Mouse (Mus musculus) limb, embryonic 15.5 days (tissue): Measurements from ENCODE around the gene Sik3. TPM values are rescaled to one million over a fixed set of nuclear protein-coding genes. Genes with fewer than 3 reads are reported as not detected.
A peak's percentile ranks its signal among the peaks of the same experiment; 100 is the strongest.
"Not testable (repeated sequence)": the region's sequence is repeated elsewhere in the genome, so short reads cannot be mapped to it uniquely, and the experiment has no call there.

ENCODE experiments used
- ATAC-seq: fragments of 200-750 bp; cut with Nextera tagmentation; 2 replicates; pipeline ENCODE4 v1.8.0; 2017; ENCODE audit warnings: low read depth, moderate TSS enrichment; ENCODE audit not compliant: insufficient number of reproducible peaks, low FRiP score, low TSS enrichment
- H3K27ac ChIP-seq: fragments of 300-500 bp; sonication (generic); 2 replicates; pipeline ENCODE4 v1.5.1; 2015; ENCODE audit warnings: moderate library complexity, mild to moderate bottlenecking, inconsistent platforms
- H3K27me3 ChIP-seq: fragments of 300-500 bp; sonication (generic); 2 replicates; pipeline ENCODE4 v1.6.1; 2015; ENCODE audit warnings: inconsistent platforms
- H3K36me3 ChIP-seq: fragments of 300-500 bp; sonication (generic); 2 replicates; pipeline ENCODE4 v1.6.1; 2015; ENCODE audit warnings: inconsistent platforms
- H3K4me1 ChIP-seq: fragments of 300-500 bp; sonication (generic); 2 replicates; pipeline ENCODE4 v1.6.1; 2015; ENCODE audit warnings: inconsistent platforms
- H3K4me2 ChIP-seq: fragments of 300-500 bp; sonication (generic); 2 replicates; pipeline ENCODE4 v1.6.1; 2015; ENCODE audit warnings: mild to moderate bottlenecking, inconsistent platforms
- H3K4me3 ChIP-seq: fragments of 300-500 bp; sonication (generic); 2 replicates; pipeline ENCODE4 v1.5.1; 2015; ENCODE audit warnings: mild to moderate bottlenecking, inconsistent platforms
- H3K9ac ChIP-seq: fragments of 300-500 bp; sonication (generic); 2 replicates; pipeline ENCODE4 v1.6.1; 2015; ENCODE audit warnings: inconsistent platforms
- H3K9me3 ChIP-seq: fragments of 300-500 bp; sonication (generic); 2 replicates; pipeline ENCODE4 v1.6.1; 2016; ENCODE audit warnings: inconsistent platforms
- WGBS: fragments of 180-500 bp; shearing (Covaris S2); methylation state at CpG from one replicate; pipeline ENCODE4 v1.1.7; 2015; 5-methylcytosine and 5-hydroxymethylcytosine counted together
- polyA plus RNA-seq: library from polyadenylated mRNA; unstranded; fragments of >200 nt; fragmentation: Nextera tagmentation; extraction: Ambion mirVana; gene quantifications from 2 replicates; pipeline ENCODE4 v1.2.1, GENCODE M21; 2015

The Sik3 gene
- polyA plus RNA-seq, 1 experiment from 2014 or later: 11.8 TPM

DNA sequence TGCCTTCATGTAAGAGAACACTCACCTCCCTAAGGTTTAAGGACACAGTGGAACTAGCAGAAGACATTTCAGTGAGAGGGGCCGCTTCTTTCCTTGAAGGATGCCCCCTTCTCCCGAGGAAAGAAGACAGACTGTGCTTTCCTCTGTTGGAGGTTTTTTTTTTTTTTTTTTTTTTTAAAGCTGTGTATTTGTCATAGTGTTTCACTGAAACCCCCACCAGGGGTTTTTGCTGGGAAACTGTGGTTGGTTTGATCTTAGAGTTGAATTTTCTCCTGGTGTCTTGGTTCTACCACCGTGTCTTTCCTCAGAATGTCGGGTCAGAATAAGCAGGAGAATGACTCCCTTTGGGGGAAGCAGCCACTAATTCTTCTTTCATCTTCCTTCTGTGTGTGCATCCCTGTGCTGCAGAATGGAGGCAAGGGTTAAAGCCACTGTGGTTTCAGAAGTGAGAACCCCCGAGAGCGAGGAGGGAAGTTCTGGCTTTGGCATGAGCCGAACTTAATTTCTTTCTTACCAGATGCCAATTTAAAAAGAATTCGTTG lies 106.3 kb downstream of the Sik3 start:
- Histone ChIP-seq H3K9ac (no peak overlapping the region), H3K27me3 (no peaks in the 10 kb centered on the region), H3K9me3 (no peaks in the 10 kb centered on the region), H3K4me2 (no peak overlapping the region), H3K36me3 (peaks cover 2% of the 10 kb centered on the region; the same call in 1 of the 2 replicates), H3K4me3 (no peak overlapping the region), H3K4me1 (peaks cover 34% of the 10 kb centered on the region), H3K27ac (peak overlapping the region; percentile 78)
- 68% methylated on average over 8 of the region's 8 CpGs for WGBS
- ATAC-seq: no peak

DNA sequence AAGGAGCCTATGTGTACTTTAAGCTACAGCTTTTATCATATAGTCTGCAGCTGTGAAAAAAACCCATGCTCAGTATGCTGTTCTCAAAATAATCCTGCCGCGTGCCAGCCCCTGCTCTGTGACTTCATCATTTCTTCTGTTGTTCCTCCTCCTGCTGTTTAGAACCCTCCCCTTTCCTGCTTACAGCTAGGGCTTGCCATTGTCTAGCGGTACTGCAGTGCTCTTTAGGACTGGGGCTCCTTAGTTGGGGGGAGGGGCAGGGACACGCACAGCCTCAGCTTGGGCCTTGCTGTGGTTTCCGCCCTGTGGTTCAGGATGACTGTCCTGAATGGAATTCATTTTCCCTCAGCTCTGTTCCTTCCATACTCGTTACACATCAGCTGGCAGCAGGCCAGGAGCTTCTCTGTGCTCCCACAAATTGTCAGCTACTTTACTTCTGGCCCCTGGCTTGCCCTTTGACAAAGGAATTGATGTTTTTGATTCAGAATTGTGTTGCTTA lies 107.4 kb downstream of the Sik3 start:
- peak; percentile 87 for ATAC-seq
- Histone ChIP-seq H3K36me3 (peaks cover 10% of the 10 kb centered on the region; the same call in 1 of the 2 replicates), H3K9ac (no peak overlapping the region), H3K4me1 (peaks cover 34% of the 10 kb centered on the region), H3K9me3 (no peaks in the 10 kb centered on the region), H3K27ac (peak overlapping the region; percentile 78), H3K27me3 (no peaks in the 10 kb centered on the region), H3K4me3 (no peak overlapping the region), H3K4me2 (no peak overlapping the region)
- WGBS: 10% methylated on average over 6 of the region's 6 CpGs

DNA sequence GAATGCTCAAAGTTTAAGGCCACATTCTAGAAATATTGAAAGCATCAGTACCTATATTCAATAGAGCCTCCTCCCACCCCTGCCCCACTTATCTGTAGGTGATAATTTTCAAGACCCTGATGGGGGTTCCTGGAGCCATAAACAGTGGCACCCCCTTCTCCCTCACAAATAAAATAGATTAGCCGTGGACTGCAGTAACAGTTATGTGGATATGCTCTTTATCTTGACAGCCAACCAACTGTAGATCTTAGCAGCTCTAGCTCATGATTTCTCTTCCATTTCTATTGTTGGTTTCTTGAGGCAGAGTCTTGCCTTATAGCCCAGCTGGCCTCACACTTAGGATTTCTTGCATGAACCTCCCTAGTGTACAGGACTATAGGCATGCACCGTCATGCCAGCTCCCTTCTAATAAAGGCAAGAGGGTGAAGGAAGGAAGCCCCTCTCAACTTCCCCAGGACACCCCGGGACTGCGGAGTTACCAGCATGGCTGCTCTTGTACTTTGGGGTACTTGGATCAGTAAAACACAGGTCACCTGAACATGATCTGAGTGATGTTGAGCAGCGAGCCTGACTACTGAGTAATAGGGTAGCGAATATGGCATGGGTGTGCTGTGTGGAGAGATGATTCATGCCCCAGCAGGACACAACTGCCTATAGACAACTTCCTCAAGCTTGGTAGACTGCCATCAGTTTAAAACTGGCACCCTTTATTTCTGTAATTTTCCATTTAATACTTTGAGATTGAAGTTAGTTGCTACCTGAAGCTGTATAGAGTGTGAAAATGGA lies 108.0 kb downstream of the Sik3 start:
- no peaks in the 10 kb centered on the region for H3K27me3 ChIP-seq
- no peak overlapping the region for H3K9ac ChIP-seq
- H3K27ac ChIP-seq: peak overlapping the region; percentile 78
- no peak overlapping the region for H3K4me3 ChIP-seq
- 78% methylated on average over 6 of the region's 6 CpGs for WGBS
- H3K4me1 ChIP-seq: peaks cover 31% of the 10 kb centered on the region
- H3K4me2 ChIP-seq: no peak overlapping the region
- H3K9me3 ChIP-seq: no peaks in the 10 kb centered on the region
- no peak for ATAC-seq
- H3K36me3 ChIP-seq: peaks cover 10% of the 10 kb centered on the region; the same call in 1 of the 2 replicates

DNA sequence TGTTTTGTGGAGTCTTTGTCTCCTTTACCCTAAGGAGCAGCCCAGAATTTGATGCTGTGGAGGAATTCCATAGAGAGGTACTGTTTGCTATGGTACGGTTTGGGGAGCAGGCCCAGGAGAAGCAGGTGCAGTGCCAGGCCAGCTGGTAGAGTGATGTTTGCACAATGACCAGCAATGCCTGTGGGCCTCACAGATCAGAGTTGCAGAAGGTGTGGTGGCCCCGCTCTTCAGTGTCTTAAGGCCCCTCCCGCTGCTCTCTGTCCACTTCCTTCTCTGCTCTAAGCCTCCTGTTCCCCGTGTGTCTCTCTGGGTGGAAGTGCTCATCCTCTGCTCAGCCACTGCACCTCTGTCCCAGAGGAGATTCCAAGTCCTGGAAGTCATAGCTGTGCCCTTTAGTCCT lies 108.9 kb downstream of the Sik3 start:
- H3K4me3 ChIP-seq: no peak overlapping the region
- WGBS: 85% methylated on average over 4 of the region's 4 CpGs

DNA sequence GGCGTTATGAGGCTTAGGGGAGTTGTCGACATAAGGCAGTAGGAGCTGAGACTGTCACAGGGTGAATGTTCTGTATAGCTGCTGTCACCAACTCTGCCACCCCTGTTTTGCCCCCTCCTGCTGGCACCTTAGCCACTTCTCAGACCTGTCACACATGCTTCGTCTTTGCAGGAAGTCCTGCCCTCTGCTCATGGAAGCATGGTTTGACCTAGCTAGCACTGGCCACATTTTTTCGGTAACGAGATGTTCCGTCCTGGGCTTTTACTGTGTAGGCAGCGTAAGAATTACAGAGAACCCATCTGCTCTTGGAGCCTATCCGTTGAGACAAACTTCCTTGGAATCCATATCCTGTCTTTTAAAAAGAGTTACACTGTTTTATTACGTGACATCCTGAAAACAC lies 110.1 kb downstream of the Sik3 start:
- no peak for ATAC-seq

More for the DNA sequence above, 108.9 kb downstream of the Sik3 start:
- Histone ChIP-seq H3K9ac (no peak overlapping the region), H3K36me3 (peaks cover 10% of the 10 kb centered on the region; the same call in 1 of the 2 replicates), H3K9me3 (no peaks in the 10 kb centered on the region), H3K27me3 (no peaks in the 10 kb centered on the region), H3K4me2 (no peak overlapping the region), H3K27ac (no peak overlapping the region), H3K4me1 (peaks cover 27% of the 10 kb centered on the region)
- ATAC-seq: no peak

DNA sequence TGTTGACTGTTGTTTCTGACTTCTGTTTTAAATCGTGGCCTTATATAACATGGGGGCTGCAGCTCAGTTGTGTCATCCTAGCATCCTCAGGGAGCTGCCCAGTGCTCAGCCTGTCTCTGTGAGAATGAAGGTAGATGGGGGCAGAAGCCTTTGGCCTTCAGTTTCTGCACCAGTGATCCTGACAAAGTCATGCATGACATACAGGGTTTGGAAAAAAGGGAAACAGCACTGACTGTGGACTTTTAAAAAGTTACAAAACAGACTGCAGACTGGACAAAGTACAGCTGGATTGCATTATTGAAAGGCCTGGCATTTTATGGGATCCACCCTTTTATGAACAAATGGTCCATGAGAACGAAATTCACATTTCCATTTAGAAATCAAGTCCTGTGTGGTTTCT lies 113.7 kb downstream of the Sik3 start:
- H3K4me1 ChIP-seq: peaks cover 9% of the 10 kb centered on the region
- no peak for ATAC-seq
- no peaks in the 10 kb centered on the region for H3K27me3 ChIP-seq
- H3K4me2 ChIP-seq: no peak overlapping the region
- H3K36me3 ChIP-seq: peaks cover 14% of the 10 kb centered on the region; the same call in 1 of the 2 replicates
- no peak overlapping the region for H3K9ac ChIP-seq
- H3K4me3 ChIP-seq: no peak overlapping the region
- 48% methylated on average over 2 of the region's 2 CpGs for WGBS
- no peaks in the 10 kb centered on the region for H3K9me3 ChIP-seq
- H3K27ac ChIP-seq: no peak overlapping the region

More for the DNA sequence above, 110.1 kb downstream of the Sik3 start:
- Histone ChIP-seq H3K4me2 (no peak overlapping the region), H3K9ac (no peak overlapping the region), H3K27ac (peak overlapping the region; percentile 38), H3K4me1 (peaks cover 30% of the 10 kb centered on the region), H3K36me3 (peaks cover 10% of the 10 kb centered on the region; the same call in 1 of the 2 replicates), H3K9me3 (no peaks in the 10 kb centered on the region), H3K27me3 (no peaks in the 10 kb centered on the region), H3K4me3 (no peak overlapping the region)
- 54% methylated on average over 9 of the region's 9 CpGs for WGBS

DNA sequence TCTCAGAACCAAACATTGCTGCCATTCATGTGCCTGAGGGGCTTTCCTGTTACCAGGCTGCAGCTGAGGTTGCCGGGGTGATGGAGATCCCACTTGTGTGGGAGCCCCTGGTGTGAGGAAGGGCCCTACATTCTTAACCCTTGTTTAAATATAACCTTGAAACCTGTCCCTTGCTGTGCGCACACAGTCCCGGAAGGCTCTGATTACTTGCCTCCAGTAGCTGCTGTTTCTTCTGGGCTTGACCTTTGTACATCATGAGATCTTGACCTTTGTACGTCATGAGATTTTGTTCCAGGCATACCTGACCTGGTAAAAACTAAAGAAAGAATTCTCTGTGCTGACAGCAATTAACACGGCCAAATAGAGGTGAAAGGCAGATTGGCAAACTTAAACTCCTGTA lies 114.7 kb downstream of the Sik3 start:
- no peak for ATAC-seq
- WGBS: 50% methylated on average over 5 of the region's 5 CpGs
- Histone ChIP-seq H3K27me3 (no peaks in the 10 kb centered on the region), H3K9me3 (no peaks in the 10 kb centered on the region), H3K36me3 (peaks cover 14% of the 10 kb centered on the region; the same call in 1 of the 2 replicates), H3K4me2 (no peak overlapping the region), H3K4me1 (peaks cover 4% of the 10 kb centered on the region), H3K27ac (no peak overlapping the region), H3K4me3 (no peak overlapping the region), H3K9ac (no peak overlapping the region)

DNA sequence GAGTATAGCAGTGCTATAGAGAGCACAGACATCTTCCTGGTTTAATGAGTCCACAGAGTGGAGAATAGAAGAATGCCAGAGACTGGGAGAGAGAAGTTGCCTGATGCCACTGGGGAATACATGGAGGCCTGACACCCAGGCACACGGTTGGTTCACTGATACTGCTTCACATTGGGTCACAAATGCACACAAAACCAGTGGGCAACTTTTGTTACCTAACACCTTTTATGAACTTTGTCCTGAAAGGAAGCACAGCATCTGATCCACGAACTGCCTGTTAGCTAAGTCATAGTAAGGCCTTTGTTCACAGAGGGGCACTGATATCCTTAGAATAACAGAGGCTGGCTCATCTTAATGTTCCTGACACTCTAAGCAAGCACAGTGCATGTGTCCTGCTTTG lies 116.6 kb downstream of the Sik3 start:
- Histone ChIP-seq H3K4me3 (no peak overlapping the region), H3K27me3 (no peaks in the 10 kb centered on the region), H3K27ac (no peak overlapping the region), H3K9me3 (no peaks in the 10 kb centered on the region), H3K4me2 (no peak overlapping the region), H3K36me3 (peaks cover 8% of the 10 kb centered on the region; the same call in 1 of the 2 replicates), H3K9ac (no peak overlapping the region), H3K4me1 (peaks cover 4% of the 10 kb centered on the region)
- no peak for ATAC-seq
- 74% methylated on average over 2 of the region's 2 CpGs for WGBS

DNA sequence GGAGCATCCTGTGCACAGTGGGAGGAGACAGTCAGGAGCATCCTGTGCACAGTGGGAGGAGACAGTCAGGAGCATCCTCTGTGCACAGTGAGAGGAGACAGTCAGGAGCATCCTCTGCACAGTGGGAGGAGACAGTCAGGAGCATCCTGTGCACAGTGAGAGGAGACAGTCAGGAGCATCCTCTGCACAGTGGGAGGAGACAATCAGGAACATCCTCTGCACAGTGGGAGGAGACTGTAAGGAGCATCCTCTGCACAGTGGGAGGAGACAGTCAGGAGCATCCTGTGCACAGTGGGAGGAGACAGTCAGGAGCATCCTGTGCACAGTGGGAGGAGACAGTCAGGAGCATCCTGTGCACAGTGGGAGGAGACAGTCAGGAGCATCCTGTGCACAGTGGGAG lies 120.2 kb downstream of the Sik3 start:
- H3K4me1 ChIP-seq, H3K27ac ChIP-seq, H3K27me3 ChIP-seq, H3K9ac ChIP-seq, H3K4me2 ChIP-seq, H3K9me3 ChIP-seq, H3K36me3 ChIP-seq, ATAC-seq, H3K4me3 ChIP-seq: not testable (repeated sequence)

DNA sequence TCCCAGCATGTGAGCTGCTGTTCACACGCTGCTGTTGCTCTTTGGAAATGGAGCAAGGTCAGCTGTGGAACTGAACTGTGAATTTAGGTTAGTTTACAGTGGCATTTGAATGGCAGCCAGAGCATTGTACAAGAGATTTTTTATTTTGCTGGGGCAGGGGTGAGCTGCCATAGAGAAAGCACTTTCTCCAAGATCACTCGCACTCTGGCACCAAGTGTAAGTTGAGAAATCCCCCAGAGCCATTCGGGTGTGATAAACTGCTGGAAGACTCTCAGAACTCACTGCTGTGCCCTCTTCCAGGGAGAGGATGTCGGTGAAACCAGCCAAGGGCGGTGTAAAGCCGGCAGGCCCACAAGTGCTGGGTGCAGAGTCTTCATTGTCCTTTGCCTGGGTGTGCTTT lies 126.2 kb downstream of the Sik3 start:
- WGBS: 66% methylated on average over 6 of the region's 6 CpGs
- H3K9ac ChIP-seq: no peak overlapping the region
- H3K27ac ChIP-seq: no peak overlapping the region
- no peaks in the 10 kb centered on the region for H3K36me3 ChIP-seq
- no peak overlapping the region for H3K4me3 ChIP-seq
- no peaks in the 10 kb centered on the region for H3K4me1 ChIP-seq
- H3K9me3 ChIP-seq: no peaks in the 10 kb centered on the region
- H3K27me3 ChIP-seq: no peaks in the 10 kb centered on the region
- ATAC-seq: no peak
- H3K4me2 ChIP-seq: no peak overlapping the region

DNA sequence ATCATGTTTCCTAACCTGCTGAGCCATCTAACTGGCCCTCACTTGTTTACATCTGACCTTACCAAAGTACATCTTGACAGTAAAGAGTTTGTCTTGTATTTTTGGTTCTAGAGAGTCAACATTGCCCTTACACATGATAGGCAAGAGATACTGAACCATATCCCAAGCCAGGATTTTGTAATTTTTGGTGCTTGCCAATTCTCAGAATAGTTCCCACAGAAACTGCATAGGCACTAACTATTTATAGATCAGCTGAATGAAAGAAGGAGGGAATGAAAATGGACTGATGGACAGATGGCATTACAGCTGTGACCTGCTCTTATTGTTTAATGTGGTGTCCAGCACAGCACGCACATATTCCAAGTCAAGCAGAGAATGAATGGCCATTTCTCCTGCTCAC lies 128.2 kb downstream of the Sik3 start:
- H3K9ac ChIP-seq: no peak overlapping the region
- H3K36me3 ChIP-seq: no peaks in the 10 kb centered on the region
- H3K4me2 ChIP-seq: no peak overlapping the region
- H3K4me3 ChIP-seq: no peak overlapping the region
- no peaks in the 10 kb centered on the region for H3K27me3 ChIP-seq
- ATAC-seq: no peak
- 93% methylated on average over 1 of the region's 1 CpGs for WGBS
- H3K9me3 ChIP-seq: no peaks in the 10 kb centered on the region
- H3K4me1 ChIP-seq: no peaks in the 10 kb centered on the region
- H3K27ac ChIP-seq: no peak overlapping the region

DNA sequence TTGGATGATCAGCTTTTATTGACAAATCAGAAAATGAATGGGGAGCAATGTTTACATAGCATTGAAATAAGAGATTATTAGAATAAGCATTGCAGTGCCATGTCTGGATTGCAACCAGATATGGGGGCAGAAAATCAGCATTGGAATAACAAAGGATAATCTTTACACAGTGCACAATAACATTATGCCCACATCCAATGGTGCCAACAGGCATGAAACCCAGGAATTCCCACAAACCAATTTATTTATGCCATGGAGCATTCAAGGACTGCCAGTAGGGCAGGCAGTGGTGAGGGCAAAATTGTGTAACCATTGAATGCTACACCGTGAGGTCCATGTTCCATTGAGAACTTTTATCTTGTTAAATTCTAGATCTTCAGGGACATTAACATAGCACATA lies 129.4 kb downstream of the Sik3 start:
- no peak overlapping the region for H3K4me3 ChIP-seq
- no peak overlapping the region for H3K27ac ChIP-seq
- no peak overlapping the region for H3K9ac ChIP-seq
- H3K4me2 ChIP-seq: no peak overlapping the region
- no peaks in the 10 kb centered on the region for H3K36me3 ChIP-seq
- WGBS: 74% methylated on average over 1 of the region's 1 CpGs
- no peaks in the 10 kb centered on the region for H3K27me3 ChIP-seq
- ATAC-seq: no peak
- H3K4me1 ChIP-seq: no peaks in the 10 kb centered on the region
- no peaks in the 10 kb centered on the region for H3K9me3 ChIP-seq
